Mouse (Mus musculus) retina, postnatal 1 day (tissue): ENCODE results near the gene Ctsh.
"Not testable (repeated sequence)": the region's sequence is repeated elsewhere in the genome, so short reads cannot be mapped to it uniquely, and the experiment has no call there.

ENCODE experiments used
- DNase-seq: peaks from one replicate; pipeline ENCODE4 v3.0.0-alpha.2; 2012

Gene Ctsh

DNA sequence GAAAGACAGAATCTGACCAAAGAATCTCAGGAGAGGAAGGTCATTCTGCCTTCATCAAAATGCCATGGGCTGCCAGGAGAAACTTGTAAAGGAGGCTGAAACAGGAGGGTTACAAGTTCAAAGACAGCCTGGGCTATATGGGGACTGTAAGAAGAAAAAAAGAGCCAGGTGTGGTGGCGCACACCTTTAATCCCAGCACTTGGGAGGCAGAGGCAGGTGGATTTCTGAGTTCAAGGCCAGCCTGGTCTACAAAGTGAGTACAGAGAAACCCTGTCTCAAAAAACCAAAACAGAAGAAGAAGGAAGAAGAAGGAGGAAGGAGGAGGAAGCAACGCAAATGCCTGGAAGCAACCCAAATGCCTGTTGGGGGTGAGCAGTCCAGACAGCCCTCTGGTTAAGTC lies at the start of gene Ctsh:
TSS of gene Ctsh (plus strand) at position 301 of the 400 bp plus-strand sequence.
- DNase-seq = no peak

DNA sequence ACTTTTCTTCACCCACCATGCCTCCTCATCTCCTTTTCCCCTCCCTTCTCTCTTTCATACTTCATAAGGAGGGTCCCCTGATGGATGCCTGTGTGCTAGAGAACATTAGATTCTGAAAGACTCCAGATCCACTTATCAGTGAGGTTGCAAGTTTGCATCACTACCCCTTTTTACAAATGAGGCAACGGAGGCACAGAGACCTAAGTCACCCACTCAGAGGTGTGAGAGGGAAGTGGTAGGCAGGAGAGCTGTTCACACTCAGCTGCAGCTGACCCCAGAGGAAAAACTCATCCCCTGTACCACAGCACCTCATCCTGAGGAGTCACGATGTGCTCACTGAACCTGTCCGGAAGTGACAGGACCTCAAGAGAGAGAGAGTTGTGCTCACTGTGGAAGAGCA lies 47.5 kb upstream of the Ctsh start:
- DNase-seq = no peak

DNA sequence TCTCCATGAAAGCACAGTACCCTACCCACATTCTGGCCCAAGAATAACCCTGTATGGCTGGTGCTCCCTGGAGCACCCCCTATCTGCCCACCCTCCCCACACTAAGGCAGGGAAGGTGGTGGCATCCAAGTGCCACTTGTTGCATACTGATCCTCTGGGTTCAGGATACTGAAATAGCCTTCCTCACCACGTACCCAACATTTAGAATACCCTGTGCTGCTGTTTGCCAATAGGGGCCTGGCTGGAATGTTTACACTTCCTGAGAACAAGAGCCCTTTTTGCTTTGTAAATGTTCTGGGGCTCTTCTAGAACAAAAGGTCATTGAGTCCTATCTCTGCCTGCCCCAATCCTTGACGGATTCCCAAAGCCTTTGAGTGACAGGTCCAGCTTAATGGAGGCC lies 46.9 kb upstream of the Ctsh start:
- no peak for DNase-seq

DNA sequence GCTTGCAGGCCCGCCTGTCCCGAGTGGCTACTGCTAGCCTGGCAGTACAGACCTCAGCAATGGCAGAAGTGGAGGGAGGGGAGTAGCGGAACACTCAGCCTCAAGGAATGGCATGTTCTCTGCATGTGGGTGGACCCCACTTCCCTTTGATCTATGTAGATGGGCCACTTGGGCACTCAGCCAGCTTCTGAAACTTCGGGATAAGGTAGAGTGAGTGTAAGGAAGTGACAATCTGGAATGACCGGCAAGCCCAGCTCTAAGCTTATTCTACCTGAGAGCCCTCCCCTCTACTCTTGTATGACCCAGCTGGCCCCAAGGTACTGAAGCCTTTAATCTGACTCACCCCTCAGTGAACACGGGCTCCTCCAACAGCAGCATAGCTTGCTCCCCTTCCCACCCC lies 45.8 kb upstream of the Ctsh start:
- no peak for DNase-seq

DNA sequence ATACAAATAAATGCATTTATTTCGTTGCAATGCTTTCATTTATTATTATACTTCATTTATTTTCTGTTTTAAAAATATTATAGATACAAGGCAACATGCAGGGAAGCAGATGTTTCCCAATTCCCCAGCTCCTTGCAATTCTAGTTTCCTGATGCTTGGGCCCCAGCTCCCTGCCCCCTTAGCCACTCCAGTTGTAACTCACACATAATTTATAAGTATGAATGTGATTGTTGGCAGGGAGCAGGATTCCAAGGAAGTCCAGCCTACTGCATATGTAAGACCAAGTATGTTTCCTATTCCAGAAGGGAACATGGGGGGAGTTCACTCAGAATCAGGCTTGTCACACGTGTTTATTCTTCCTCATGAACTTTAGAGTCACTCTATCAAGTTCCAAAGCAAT lies 42.1 kb upstream of the Ctsh start:
- no peak for DNase-seq

DNA sequence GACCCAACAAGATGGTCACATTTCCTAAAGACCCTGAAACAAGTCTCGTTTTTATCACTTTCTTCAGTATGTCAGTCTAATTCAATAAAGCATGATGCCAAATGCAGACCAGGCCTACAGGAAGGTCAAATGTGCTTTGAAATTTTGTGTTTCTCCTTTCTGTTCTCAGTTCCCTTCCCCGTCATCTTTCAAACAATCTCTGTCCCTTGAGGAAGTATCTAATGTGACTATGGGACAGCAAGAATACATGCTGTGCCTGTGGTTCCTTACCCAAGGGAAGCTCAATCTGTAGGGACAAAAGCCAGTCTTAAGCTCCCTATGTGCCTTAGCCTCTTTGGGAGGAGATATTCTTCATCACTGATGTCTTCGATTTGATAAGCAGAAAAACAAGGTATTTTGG lies 39.3 kb upstream of the Ctsh start:
- no peak for DNase-seq

DNA sequence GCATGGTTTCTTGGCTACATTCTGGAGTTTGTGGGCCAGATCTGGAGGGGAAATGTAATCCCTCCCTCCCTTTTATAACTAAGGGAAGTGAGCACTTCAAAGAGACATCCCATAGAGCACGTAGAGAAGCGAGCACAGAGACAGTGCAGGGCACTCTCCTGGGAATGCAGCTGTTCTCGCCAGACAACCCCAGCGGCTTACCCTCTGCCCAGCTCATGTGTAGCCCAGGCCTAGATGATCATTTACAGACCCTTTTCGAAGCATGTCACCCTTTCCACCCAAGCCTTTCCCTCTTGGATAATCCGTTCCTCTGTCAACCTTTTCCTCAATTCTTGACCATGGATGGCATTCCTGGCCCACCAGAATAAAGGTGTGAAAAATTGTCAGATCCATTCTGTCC lies 37.7 kb upstream of the Ctsh start:
- DNase-seq = no peak

DNA sequence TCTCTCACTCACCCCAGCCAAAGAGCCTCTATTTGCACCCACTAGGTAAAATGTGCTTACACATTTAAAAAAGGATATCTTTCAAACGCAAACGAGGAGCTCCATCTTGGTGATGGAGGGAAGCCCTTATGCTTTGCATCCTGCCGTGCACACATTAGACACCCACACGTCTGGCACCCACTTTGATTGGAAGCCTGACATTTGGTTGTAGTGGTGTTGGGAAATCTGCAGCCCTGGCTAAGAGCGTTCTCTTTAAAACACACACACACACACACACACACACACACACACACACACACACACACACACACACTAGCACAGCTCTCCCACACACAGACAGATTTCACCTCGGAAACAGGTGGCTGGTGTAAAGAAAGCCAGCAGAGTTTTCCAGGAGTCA lies 33.1 kb upstream of the Ctsh start:
- no peak for DNase-seq

DNA sequence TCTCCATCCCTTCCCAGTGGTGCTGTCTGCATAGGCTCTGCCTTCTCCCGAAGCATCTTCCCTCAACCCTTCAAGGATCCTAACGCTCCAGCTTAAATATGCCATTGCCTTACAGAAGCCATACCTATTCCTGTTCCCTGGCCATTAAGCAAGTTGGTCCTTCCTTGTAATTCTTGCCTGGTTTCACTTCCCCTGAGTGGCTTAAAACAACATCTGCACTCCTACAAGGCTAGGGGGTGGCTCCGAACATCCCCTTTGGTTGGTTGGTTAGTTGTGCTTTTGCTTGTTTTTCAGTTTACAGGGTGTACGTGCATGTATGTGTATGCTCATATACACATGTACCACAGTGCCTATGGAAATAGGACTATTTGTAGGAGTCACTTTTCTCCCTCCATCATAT lies 32.5 kb upstream of the Ctsh start:
- no peak for DNase-seq

DNA sequence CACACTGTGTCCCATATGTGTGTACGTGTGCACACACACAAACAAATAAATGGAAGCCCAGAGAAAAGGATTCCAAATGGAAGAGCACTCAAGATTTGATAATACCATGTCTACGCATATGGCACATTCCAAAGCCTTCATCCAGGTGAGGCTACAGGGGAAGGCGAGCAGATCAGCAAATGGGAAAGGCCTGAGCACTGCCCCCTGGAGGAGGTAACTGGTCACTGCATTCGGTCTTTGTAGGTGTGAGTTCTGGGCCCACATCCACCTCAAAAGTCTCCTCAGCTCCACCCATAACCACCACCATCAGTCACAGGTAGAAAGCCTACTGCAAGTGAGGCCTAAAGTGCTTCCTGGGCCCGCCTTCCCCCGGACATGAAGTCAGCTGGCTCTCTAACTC lies 26.2 kb upstream of the Ctsh start:
- DNase-seq = no peak

DNA sequence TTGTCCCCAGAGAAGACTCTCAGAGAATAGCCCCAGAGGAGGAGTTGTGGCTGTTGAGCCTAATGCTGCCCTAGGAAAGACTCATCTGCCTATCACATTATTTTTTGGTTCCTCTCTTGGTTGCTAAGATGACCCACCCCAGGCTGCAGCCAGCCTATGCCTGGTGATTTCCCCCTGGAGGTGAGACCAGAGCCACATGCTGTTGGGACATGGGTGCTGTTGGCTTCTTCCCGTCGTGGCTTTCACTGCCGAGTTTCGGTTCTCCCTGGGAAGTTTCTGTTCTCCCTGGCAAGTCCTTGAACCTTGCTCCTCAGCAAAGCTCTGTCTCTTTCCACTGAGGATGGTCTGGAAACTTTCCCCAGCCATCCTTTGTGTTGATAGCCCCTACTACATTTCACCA lies 20.0 kb upstream of the Ctsh start:
- DNase-seq = no peak

DNA sequence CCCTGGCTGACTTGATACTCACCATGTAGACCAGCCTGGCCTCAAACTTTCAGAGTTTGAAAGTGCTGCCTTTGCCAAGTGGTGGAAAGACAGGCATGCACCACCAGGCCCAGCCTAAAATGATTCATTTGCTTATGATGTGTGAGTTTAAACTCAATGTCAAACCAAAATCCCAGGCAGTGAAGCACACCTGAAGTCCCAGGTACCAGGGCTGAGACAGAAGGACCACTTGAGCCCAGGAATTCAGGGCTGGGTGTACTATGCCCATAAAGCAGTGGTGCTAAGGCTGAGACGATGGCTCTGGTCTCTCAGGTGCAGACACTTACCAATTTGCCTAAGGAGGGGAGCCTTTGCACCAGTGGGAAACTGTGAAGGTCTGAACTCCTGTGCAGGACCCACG lies 18.8 kb upstream of the Ctsh start:
- DNase-seq = no peak

DNA sequence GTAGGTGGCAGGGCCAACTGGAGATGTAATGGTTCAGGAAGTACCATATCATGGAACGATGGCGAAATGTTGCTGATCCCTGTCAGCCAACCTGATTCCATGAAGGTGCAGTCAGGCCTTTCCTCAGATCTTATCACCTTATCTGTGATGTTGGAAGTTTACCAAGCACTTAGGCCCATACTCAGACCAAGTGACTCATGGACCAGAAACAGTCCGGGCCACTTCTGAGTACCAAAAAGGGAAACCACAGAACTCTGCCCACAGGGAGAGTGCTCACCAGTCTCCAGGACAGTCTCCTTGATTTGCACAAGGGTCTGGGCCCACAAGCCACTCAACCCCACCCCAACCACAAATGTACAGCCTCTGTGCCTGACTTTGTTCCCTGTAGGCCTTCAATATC lies 18.2 kb upstream of the Ctsh start:
- DNase-seq = no peak

DNA sequence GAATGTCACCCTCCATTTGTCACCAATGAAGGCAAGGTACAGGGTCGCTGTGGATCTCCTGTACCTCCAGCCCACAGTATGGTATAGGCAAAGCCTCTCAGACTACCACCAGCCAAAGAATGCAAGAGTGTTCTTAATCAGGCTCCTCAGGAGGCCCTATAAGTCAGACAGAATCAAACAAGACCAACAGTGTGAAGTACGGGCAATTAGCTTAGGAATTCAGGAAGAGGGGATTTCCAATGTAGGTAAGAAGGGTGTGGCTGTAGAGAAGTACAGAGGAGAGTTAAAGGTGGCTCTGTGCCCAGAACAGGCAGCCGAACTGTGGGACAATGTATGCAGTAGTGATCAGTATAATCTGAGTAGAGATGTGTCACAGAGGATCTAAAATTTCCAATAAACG lies 17.6 kb upstream of the Ctsh start:
- DNase-seq = no peak

DNA sequence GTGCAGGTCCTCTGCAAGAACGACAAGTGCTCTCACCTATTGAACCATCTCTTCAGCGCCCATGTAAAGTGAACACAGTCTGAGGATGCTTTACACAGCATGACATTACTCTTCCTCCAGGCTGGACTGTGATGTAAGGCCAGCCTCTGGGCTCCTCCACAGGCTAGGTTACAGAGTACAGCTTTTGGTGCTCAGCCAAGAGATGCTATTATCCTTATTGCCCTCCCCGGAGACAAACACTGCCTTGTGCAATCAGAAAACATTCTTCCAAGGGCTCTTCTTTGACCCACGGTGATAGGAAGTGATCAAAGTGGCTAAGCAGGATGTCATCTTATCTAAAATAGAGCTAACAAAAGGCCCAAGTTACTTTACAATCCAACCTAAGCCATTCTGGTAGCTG lies 15.4 kb upstream of the Ctsh start:
- no peak for DNase-seq

DNA sequence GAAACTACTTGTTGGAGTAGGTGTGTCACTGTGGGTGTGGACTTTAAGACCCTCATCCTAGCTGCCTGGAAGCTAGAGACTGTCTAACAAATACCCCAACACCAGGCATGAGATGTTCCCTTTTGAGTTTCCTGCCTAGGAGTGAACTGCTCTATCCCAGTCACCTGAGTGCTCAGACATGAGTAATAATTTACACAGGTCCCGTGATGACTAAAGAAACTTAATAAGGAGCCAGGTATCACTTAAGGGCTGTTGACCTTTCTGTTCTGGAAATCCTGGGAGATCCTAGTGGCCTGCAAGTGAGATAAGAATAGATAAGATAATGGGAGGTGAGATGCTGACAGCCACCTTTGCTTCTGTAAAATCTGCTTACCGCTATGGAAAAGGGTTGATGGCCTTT lies 13.0 kb upstream of the Ctsh start:
- DNase-seq = no peak

DNA sequence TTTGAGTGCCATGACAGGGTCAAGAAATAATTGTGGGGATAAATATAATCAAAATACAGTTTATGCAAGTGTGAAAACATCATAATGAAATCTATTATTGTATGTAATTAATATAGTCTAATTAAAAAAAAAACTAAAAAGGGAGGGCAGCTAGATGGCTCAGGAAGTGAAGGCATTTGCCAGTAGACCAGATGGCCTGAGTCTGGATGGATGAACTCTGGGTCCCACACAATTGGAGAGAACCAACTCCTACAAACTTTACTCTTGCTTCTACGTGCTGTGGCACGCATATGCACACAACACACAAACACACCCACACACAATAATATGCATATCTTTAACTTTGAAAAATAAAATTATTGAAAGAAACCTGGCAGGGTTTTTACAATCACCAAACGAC lies 12.4 kb upstream of the Ctsh start:
- no peak for DNase-seq

DNA sequence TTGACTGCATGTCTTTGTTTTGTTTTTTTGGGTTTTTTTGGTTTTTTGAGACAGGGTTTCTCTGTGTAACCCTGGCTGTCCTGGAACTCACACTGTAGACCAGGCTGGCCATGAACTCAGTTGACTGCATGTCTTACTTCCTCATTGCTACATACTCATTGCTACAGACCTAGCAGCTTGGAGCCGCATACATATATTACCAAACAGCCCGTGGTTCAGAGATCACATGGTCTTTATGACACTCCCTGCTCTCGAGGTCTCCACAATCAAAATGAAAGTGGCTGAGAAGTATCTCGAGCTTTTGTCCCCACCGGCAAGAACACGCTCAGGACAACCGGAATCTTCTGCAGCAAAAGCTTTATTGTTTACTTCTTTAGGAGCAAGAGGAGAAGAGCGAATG lies 11.0 kb upstream of the Ctsh start:
- DNase-seq = not testable (repeated sequence)

DNA sequence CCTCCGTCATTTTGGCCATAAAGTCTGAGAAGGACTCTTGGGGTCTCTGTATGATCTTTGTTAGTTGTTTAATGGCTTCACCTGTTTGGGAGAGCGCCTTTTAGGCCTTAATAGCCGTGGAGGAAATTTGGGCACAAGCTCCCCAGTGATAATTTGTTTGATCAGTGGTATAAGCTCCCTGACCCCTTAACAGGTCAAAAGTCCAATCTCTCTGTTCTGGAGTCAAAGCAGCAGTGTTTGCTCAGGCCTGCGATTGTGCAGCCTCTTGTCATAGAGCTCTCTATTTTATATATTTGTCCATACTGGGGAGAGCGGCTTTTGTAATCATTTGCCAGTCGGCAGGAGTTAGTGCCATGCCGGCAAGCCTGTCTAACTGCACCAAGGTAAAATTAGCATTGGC lies 8.8 kb upstream of the Ctsh start:
- DNase-seq = no peak

DNA sequence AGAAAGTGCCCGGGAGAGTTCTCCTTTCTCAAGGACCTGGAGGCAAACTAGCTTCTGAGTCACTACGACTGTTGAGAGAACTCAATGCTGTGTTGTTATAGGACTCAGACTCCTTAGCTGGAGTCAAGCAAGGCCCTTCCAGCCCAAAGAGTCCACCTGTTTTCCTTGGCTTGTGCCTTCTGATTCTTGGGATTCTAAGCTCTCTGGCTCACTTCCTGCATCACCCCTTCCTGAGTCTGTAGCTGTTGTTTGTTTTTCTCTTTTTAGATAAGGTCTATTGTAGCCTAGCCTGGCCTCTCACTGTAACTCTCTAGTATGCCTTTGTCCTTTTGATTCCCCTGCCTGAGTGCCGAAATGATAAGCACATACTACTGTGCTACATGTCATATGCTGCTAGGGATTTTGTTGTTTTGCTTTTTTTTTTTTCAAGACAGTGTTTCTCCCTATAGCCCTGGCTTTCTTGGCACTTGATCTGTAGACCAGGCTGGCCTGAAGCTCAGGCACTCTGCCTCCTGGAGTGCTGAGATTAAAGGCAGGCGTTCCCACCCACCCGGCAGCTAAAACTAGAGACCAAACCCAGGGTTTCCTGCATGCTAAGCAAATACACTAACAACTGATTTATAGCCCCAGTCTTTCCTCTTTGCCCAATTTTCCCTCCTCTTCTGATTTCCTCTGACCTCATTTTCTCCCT lies 5.9 kb upstream of the Ctsh start:
- no peak for DNase-seq

DNA sequence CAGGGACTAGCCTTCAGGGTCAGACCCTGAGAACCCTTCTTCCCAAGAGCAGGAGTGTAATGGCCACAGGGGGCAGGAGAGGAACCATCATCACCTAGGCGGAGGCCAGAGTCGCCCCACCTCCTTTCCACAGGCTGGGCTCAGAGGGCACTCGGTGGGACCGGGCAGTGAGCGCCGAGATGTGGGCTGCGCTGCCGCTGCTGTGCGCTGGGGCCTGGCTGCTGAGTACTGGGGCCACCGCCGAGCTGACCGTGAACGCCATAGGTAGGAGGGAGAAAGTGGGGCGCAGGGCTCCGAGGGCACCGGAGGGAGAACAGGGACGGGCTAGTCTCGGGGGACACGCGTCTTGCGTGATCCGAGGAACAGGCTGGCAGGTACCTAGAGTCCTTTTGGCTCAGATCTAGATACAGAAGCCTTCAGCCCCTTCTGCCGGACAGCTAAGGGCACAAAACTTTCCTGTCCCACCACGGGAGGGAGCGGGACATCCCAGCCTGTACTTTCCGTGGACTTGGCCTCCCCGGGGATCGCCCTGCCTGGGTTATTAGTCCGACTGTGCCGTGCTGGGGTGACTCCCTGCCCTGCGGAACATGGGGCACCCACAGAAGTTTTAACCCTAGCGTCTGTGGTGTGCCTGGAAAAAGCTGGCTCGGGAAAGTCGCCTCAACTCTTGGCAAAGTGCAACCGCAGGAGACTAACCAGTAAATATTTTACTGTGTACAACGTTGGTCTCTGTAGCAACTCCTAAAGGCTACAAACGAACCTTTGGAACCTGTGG lies 606 bp downstream of the Ctsh start:
- DNase-seq = peak; percentile 80

DNA sequence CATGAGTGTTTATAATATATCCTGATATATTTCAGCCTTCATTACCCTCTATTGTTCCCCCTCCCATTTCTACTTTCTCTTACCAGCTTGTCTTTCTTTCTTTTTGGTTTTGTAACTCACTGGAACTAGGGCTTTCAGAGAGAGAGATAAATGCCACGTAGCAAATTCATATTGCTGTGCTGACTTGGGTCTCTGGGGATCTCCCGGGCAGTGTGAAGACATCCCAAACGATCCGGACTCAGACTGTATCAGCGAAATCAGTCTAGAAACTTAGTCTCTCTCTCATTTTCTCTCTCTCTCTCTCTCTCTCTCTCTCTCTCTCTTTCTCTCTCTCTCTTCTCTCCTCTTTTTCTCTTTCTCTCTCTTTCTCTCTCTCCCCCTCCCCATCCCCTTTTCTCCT lies 1.5 kb downstream of the Ctsh start:
- DNase-seq = no peak

DNA sequence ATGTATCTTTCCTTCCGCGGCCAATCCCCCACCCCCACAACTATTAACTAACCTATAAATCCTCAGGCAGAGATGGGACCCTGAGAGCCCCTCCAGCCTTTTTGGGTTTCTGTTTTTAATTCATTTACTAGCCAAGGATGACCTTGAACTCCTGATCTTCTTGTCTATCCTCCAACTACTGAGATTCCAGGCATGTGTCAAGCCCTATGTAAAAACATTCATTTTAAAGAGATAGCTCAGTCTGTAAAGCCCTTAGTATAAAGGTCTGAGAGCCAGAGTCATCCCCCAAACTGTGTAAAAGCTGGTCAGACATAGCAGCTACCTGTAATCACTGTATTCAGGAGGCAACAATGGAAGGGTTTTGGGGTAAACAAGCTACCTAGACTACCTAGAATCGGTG lies 2.0 kb downstream of the Ctsh start:
- no peak for DNase-seq

DNA sequence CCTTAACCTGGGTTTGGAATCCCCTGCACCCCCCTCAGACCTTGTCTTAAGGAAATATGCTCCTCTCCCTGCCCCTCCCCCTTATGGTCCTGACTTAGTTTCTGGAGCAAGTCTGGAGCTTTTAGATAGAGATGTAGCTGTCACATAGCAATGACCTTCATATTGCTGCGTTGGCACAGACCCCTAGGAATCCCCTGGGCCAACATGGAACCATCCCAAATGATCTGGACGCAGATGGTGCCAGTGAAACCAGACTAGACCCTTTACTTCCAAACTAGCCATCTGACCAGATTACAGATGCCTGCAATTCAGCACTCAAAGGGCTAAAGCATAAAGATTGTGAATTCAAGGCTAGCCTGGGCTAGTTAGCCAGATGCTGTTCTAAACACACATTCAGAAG lies 2.8 kb downstream of the Ctsh start:
- no peak for DNase-seq
